Mouse (Mus musculus) adrenal gland, postnatal 10 days (tissue): Measurements from ENCODE around the gene Tmem132d. TPM values are rescaled to one million over a fixed set of nuclear protein-coding genes. Genes with fewer than 3 reads are reported as not detected.

Experiments
- DNase-seq: peaks from one replicate; pipeline ENCODE4 v3.0.0; 2021; ENCODE audit warnings: mixed read lengths
- total RNA-seq, 2 experiments: library from RNA; stranded (reverse); gene quantifications; 2 replicates each; pipeline ENCODE4 v1.2.3; 2021

The Tmem132d gene
- total RNA-seq, 2 experiments from 2014 or later, result 0.09 to 0.30 TPM

GRCm38 (mm10) chr5:128211125-128211524, 221.8 kb downstream of the Tmem132d start:
- no peak for DNase-seq

GRCm38 (mm10) chr5:128205716-128206115, 227.2 kb downstream of the Tmem132d start:
- no peak for DNase-seq

GRCm38 (mm10) chr5:128204685-128205320, 228.1 kb downstream of the Tmem132d start:
- DNase-seq, result no peak

GRCm38 (mm10) chr5:128203879-128204581, 228.8 kb downstream of the Tmem132d start:
- no peak for DNase-seq

- DNase-seq, result no peak
Observed at GRCm38 (mm10) chr5:128194106-128194505, 238.8 kb downstream of the Tmem132d start.

- no peak for DNase-seq
Observed at GRCm38 (mm10) chr5:128192485-128193055, 240.3 kb downstream of the Tmem132d start.

GRCm38 (mm10) chr5:128191710-128192109, 241.2 kb downstream of the Tmem132d start:
- no peak for DNase-seq

DNA sequence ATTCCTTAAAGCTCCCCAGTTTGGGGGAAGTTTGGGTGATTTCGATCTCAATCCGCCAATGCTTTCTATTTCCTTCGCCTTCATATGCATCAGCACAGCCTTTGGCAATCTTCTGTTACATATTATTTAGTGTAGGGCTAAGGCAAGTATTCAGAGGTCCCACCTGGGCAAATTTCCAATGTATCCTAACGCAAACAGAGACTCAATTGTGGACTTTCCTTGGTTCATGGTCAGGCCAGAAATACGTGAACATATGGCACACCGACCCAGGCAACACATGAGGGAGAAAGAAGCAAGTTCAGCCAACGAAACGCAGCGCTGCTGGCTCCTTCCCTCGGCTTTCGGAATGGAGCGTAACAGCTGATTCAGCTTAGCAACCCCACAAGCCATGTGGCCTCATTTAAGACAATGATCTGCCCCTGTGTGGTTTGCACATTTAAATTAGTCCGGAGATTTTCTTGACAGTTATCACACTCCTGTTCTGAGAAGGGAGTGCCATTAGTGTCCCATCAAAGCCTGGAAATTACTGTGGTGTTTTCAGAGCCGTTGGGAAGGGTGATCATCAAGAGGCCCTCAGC, 242.5 kb downstream of the Tmem132d start:
- DNase-seq, result no peak

DNA sequence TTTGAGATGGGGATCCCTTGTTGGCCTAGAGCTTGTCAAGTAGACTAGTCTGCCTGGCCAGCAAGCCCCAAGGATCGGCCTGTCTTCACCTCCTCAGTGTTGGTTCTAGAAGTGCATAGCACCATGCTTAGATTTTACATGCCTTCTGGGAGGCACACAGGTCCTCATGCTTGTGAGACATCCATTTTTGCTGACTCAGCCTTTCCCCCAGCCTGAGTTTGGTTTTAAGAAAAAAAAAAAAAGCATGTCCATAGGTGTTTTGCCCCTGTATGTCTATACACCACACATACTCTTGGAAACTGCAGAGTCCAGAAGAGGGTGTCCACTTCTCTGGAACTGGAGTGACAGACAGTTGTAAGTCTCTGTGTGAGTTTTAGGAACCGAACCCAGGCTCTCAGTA, 256.6 kb downstream of the Tmem132d start:
- DNase-seq, result no peak

DNA sequence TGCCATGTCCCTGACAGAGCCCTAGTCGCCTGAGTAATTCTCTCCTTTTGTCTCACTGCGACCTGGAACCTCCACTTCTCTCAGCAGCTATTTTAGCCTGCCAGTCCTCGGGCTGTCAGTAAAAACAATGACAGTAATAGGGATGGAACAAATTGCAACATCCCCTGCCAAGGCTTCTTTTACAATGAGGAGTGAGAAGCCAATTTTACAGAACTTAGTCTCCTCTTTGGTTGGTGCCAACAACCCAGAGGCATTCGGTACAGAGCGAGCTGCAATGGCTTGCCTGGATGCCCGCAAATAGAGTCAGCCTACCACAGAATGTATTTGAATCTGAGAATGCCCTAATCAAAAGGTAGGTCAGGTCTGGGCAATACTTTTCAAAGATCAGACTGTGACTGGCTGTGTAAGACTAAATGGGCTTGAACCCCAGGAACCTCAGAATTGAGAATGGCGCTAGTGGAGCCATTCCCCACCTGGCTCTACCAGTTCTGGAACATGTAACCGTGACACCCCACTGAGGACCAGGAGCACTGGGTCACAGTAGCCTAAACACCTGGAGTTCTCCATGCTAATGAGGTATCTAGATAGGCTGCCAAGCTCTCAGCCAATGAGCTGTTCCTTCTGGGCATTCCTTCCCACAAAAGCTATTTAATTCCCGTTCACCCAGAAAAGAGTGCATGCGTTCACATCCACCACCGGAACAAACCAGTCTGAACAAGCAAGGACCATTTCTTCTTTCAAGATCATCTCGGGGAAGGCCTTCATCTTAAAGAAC, 273.8 kb downstream of the Tmem132d start:
- no peak for DNase-seq

- no peak for DNase-seq
Observed at GRCm38 (mm10) chr5:128151461-128151860, 281.4 kb downstream of the Tmem132d start.

- no peak for DNase-seq
Observed at GRCm38 (mm10) chr5:128146901-128147645, 285.8 kb downstream of the Tmem132d start.

DNA sequence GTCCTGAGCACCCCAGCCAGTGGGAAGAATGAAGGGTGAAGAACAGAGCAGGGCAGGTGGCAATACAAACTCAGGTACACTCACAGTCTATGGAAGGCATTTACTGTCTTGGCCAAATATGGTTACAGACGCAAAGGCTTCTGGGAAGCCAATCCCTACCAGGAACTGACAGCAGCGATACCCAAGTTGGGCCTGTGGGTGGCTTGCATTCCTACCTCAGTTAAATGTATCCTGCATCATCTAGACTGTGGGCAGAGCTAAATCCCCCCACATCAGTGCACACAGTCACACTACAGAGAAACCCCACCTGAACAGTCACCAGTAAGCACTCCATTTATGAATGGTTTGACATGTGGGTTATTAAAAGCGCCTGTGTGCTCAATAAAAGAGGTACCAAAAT, 288.1 kb downstream of the Tmem132d start:
- DNase-seq, result no peak

- no peak for DNase-seq
Observed at GRCm38 (mm10) chr5:128136818-128137217, 296.1 kb downstream of the Tmem132d start.

- DNase-seq, result no peak
Observed at GRCm38 (mm10) chr5:128122656-128123055, 310.2 kb downstream of the Tmem132d start.

GRCm38 (mm10) chr5:128119171-128119570, 313.7 kb downstream of the Tmem132d start:
- no peak for DNase-seq

DNA sequence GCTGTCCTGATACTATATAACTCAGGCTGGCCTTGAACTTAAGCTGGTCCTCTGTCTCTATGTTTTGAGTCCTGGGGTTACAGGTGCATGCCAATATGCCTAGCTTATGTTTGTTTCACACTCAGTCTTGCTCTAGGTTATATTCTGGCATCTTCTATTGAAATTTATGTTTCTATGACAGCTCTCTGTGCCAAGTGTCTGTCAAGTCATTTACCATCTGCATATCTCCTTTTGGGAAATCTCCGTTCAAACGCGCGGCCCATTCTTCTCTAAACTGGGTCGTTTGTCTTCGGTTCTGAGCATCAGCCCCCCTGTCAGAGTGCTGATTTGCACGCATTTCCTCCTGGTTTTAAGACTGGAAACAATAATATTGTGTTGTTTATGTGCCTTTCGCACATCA, 319.8 kb downstream of the Tmem132d start:
- DNase-seq, result no peak

GRCm38 (mm10) chr5:128112518-128112917, 320.4 kb downstream of the Tmem132d start:
- no peak for DNase-seq

DNA sequence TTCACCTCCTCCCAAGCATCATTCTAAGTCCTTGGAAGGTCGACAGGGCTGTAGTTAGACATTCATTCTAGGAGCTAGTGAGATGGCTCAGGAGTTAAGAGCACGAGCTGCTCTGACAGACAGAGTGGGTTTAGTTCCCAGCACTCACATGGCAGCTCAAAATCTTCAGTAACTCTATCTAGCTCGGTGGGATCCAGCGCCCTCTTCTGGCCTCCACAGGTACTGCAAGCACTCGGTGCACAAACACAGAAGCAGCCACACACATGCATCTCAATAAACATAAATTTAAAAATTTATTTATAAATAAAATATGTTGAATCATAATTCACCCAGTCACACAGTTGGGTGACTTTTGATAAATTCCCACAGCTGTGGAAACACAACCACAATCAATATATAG, 321.2 kb downstream of the Tmem132d start:
- no peak for DNase-seq

DNA sequence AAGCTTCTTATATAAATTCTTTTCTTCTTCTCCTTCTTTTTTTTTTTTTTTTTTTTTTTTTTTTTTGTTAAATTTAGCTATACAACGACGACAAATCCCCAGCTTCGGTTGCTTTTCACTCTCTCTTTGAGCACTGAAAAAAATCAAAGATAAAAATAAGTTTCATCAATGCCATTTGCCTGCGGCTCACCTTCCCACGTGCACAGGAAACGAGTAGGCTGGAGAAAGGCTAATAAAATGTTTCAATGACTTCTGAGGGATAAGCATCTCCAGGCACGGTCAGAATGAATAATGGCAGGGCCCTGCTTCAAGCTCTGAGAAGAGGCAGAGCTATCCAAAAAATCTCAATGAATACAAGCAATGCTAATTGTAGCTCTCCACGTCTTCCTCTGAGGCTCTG, 330.3 kb downstream of the Tmem132d start:
- DNase-seq, result no peak

- no peak for DNase-seq
Observed at GRCm38 (mm10) chr5:128100331-128100730, 332.5 kb downstream of the Tmem132d start.

DNA sequence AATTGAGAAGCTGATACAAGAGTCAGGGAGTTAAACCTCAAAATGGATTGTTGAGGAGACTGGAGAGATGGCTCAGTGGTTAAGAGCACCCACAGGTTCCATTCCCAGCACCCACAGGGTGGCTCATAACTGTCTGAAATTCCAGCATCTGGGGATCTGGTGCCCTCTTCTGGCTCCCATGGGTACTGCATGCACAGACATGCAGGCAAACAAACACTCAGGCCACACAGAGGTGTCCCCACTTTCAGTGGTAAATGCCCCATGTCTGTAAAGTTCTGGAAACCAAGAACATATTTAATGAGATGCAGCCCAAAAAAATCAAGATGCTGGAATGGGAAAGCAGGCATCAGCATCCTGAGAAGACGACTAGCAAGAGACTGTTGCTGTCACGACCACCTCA, 333.4 kb downstream of the Tmem132d start:
- no peak for DNase-seq
